8 mouse cellular contexts compared by ENCODE assay signal in the genomic region with DNA sequence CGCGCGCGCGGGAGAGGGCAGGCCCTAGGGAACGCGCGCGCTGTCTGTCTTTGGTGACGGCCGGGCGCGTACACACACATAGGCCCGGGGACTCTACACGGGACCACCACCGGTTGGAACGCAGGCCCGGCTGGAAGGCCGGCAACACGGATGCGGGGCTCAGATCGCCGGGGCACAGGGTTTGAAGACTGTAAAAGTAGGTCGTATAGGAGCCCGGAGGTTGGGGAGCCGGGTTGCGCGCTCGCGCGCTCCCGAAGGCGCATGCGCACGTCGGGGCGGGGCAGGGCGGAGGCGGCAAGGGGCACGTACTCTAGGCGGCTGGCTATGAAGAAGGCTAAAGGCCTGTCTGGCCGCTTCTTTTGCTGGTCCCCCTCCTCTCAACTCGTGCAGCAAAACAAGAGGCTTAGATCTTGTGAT. TPM values are rescaled to one million over a fixed set of nuclear protein-coding genes. Genes with fewer than 3 reads are reported as not detected.
A peak's percentile ranks its signal among the peaks of the same experiment; 100 is the strongest.
DNase-seq lines count a peak whose midpoint lies in the region; ATAC-seq and TF ChIP-seq lines count a peak whose summit lies in the region.

No protein-coding gene starts in this region.

- TF ChIP-seq POLR2A in brain, embryonic 14.5 days (IDR thresholded peaks at IDR 0.05; ENCODE audit: borderline replicate concordance, extremely low read depth, insufficient read depth, insufficient read length, poor library complexity, severe bottlenecking) = peak; percentile 59; the same call in 1 of the 2 replicates

- peak overlapping the region; percentile 100 for H3K9ac ChIP-seq in heart, embryonic 12.5 days
- peak overlapping the region; percentile 100 for H3K9ac ChIP-seq in liver, embryonic 12.5 days
- peak overlapping the region; percentile 93 for H3K9ac ChIP-seq in neural tube, embryonic 11.5 days (ENCODE audit: low read length)
- peak overlapping the region; percentile 100 for H3K9ac ChIP-seq in stomach, postnatal 0 days (ENCODE audit: low read length)

- peak overlapping the region; percentile 89 for H3K4me2 ChIP-seq in heart, embryonic 12.5 days
- peak overlapping the region; percentile 96 for H3K4me2 ChIP-seq in liver, embryonic 12.5 days
- H3K4me2 ChIP-seq in neural tube, embryonic 11.5 days (ENCODE audit: low read depth) = peak overlapping the region; percentile 60
- H3K4me2 ChIP-seq in stomach, postnatal 0 days (replicated peaks; ENCODE audit: low read depth) = peak overlapping the region; percentile 78

- TF ChIP-seq EP300 in stomach, postnatal 0 days (optimal IDR thresholded peaks at IDR 0.05) = peak; percentile 32

- H3K36me3 ChIP-seq in erythroblast, embryonic 14.5 days (ENCODE audit: control insufficient read depth) = peaks cover 45% of the 10 kb centered on the region
- H3K36me3 ChIP-seq in heart, embryonic 12.5 days = peaks cover 40% of the 10 kb centered on the region
- H3K36me3 ChIP-seq in liver, embryonic 12.5 days = peaks cover 55% of the 10 kb centered on the region
- peaks cover 9% of the 10 kb centered on the region for H3K36me3 ChIP-seq in neural tube, embryonic 11.5 days (ENCODE audit: control insufficient read depth, insufficient read depth, low read length)
- H3K36me3 ChIP-seq in stomach, postnatal 0 days (ENCODE audit: control insufficient read depth, insufficient read depth, low read length) = peaks cover 10% of the 10 kb centered on the region

- peak; percentile 94 for DNase-seq in CD4-positive helper T cell, adult 2 months (ENCODE audit: low read depth, low spot score)
- DNase-seq in brain, embryonic 14.5 days (ENCODE audit: low read depth) = peak; percentile 93
- DNase-seq in kidney, postnatal 10 days = peak; percentile 95
- peak; percentile 92 for DNase-seq in neural tube, embryonic 11.5 days (ENCODE audit: low spot score)
- DNase-seq in stomach, postnatal 0 days (ENCODE audit: low spot score) = peak; percentile 93

- peaks cover 6% of the 10 kb centered on the region; the same call in 1 of the 2 replicates for H3K27me3 ChIP-seq in erythroblast, embryonic 14.5 days (ENCODE audit: control insufficient read depth)
- H3K27me3 ChIP-seq in heart, embryonic 12.5 days (replicated peaks) = no peaks in the 10 kb centered on the region
- H3K27me3 ChIP-seq in liver, embryonic 12.5 days (replicated peaks) = no peaks in the 10 kb centered on the region
- H3K27me3 ChIP-seq in neural tube, embryonic 11.5 days (ENCODE audit: control insufficient read depth, insufficient read depth, low read length) = no peaks in the 10 kb centered on the region
- no peaks in the 10 kb centered on the region for H3K27me3 ChIP-seq in stomach, postnatal 0 days (ENCODE audit: control insufficient read depth, insufficient read depth, low read length)

- H3K4me1 ChIP-seq in erythroblast, embryonic 14.5 days (ENCODE audit: control insufficient read depth) = peaks cover 38% of the 10 kb centered on the region
- peaks cover 24% of the 10 kb centered on the region for H3K4me1 ChIP-seq in heart, embryonic 12.5 days (replicated peaks)
- H3K4me1 ChIP-seq in liver, embryonic 12.5 days = peaks cover 35% of the 10 kb centered on the region
- peaks cover 12% of the 10 kb centered on the region; the same call in 1 of the 2 replicates for H3K4me1 ChIP-seq in neural tube, embryonic 11.5 days (ENCODE audit: control insufficient read depth, insufficient read depth, low read length)
- peaks cover 10% of the 10 kb centered on the region; the same call in 1 of the 2 replicates for H3K4me1 ChIP-seq in stomach, postnatal 0 days (replicated peaks; ENCODE audit: control insufficient read depth, insufficient read depth)

- no peaks in the 10 kb centered on the region for H3K9me3 ChIP-seq in erythroblast, embryonic 14.5 days (ENCODE audit: control insufficient read depth, low read length)
- H3K9me3 ChIP-seq in heart, embryonic 12.5 days (replicated peaks) = no peaks in the 10 kb centered on the region
- H3K9me3 ChIP-seq in liver, embryonic 12.5 days (replicated peaks) = no peaks in the 10 kb centered on the region
- no peaks in the 10 kb centered on the region for H3K9me3 ChIP-seq in neural tube, embryonic 11.5 days (ENCODE audit: control insufficient read depth, low read length)
- no peaks in the 10 kb centered on the region for H3K9me3 ChIP-seq in stomach, postnatal 0 days (ENCODE audit: control insufficient read depth, low read length)

- H3K27ac ChIP-seq in heart, embryonic 12.5 days (ENCODE audit: poor library complexity, severe bottlenecking) = peak overlapping the region; percentile 98
- H3K27ac ChIP-seq in liver, embryonic 12.5 days = peak overlapping the region; percentile 95
- H3K27ac ChIP-seq in neural tube, embryonic 11.5 days (ENCODE audit: low read depth, low read length) = peak overlapping the region; percentile 97
- peak overlapping the region; percentile 99 for H3K27ac ChIP-seq in stomach, postnatal 0 days (replicated peaks)

- no peak for TF ChIP-seq CTCF in brain, embryonic 14.5 days (IDR thresholded peaks at IDR 0.05; ENCODE audit: borderline replicate concordance, extremely low read depth, insufficient read depth, insufficient read length)
- TF ChIP-seq CTCF in stomach, postnatal 0 days (IDR thresholded peaks at IDR 0.05; ENCODE audit: low read depth) = no peak

- under 1% methylated on average over 42 of the region's 43 CpGs for WGBS in heart, embryonic 12.5 days
- 1% methylated on average over 42 of the region's 43 CpGs for WGBS in liver, embryonic 12.5 days (ENCODE audit: insufficient replicate concordance)
- 0% methylated on average over 43 of the region's 43 CpGs for WGBS in neural tube, embryonic 11.5 days
- WGBS in stomach, postnatal 0 days = under 1% methylated on average over 36 of the region's 43 CpGs

- peak; percentile 78 for ATAC-seq in heart, embryonic 12.5 days (ENCODE audit: insufficient number of reproducible peaks, low FRiP score)
- peak; percentile 77 for ATAC-seq in liver, embryonic 12.5 days
- ATAC-seq in neural tube, embryonic 11.5 days (ENCODE audit: insufficient read depth, low FRiP score, low TSS enrichment) = peak; percentile 42
- ATAC-seq in stomach, postnatal 0 days (ENCODE audit: low FRiP score, low TSS enrichment) = peak; percentile 63

- peak overlapping the region; percentile 97 for H3K4me3 ChIP-seq in erythroblast, embryonic 14.5 days (replicated peaks)
- peak overlapping the region; percentile 97 for H3K4me3 ChIP-seq in heart, embryonic 12.5 days
- peak overlapping the region; percentile 99 for H3K4me3 ChIP-seq in liver, embryonic 12.5 days
- H3K4me3 ChIP-seq in neural tube, embryonic 11.5 days (ENCODE audit: low read depth, low read length) = peak overlapping the region; percentile 99
- peak overlapping the region; percentile 96 for H3K4me3 ChIP-seq in stomach, postnatal 0 days (ENCODE audit: low read depth, low read length)

RNA-seq across cellular contexts. Expression of gene Usf2, which starts 0.8 kb away (rescaled TPM):
- 165 and 170 TPM in 2 replicates for polyA plus RNA-seq in brain, embryonic 14.5 days (2012; rRNA removed)
- 30.7 and 40.4 TPM in 2 replicates for polyA plus RNA-seq in erythroblast, embryonic 14.5 days (2012)
- polyA plus RNA-seq in heart, embryonic 12.5 days (2016; fragmentation: Nextera tagmentation; extraction: Ambion mirVana) = 18.4 and 22.5 TPM in 2 replicates
- polyA plus RNA-seq in liver, embryonic 12.5 days (2016; fragmentation: Nextera tagmentation; extraction: Ambion mirVana) = 13.9 and 18.1 TPM in 2 replicates
- polyA plus RNA-seq in neural tube, embryonic 11.5 days (2014; fragmentation: Nextera tagmentation; extraction: Ambion mirVana) = 27.9 and 28.1 TPM in 2 replicates
- polyA plus RNA-seq in stomach, postnatal 0 days (2015; fragmentation: Nextera tagmentation; extraction: Ambion mirVana) = 12.0 and 14.2 TPM in 2 replicates

RNA-seq across cellular contexts. Expression of gene Hamp, which starts 13.5 kb away (rescaled TPM):
- polyA plus RNA-seq in brain, embryonic 14.5 days (2012; rRNA removed) = not detected in 2 replicates
- not detected in 2 replicates for polyA plus RNA-seq in erythroblast, embryonic 14.5 days (2012)
- not detected in 2 replicates for polyA plus RNA-seq in heart, embryonic 12.5 days (2016; fragmentation: Nextera tagmentation; extraction: Ambion mirVana)
- 0.38 TPM in 1 of 2 replicates, not detected in the other for polyA plus RNA-seq in liver, embryonic 12.5 days (2016; fragmentation: Nextera tagmentation; extraction: Ambion mirVana)
- not detected in 2 replicates for polyA plus RNA-seq in neural tube, embryonic 11.5 days (2014; fragmentation: Nextera tagmentation; extraction: Ambion mirVana)
- 0.45 and 1.6 TPM in 2 replicates for polyA plus RNA-seq in stomach, postnatal 0 days (2015; fragmentation: Nextera tagmentation; extraction: Ambion mirVana)

RNA-seq across cellular contexts. Expression of gene Lsr, which starts 15.9 kb away (rescaled TPM):
- polyA plus RNA-seq in brain, embryonic 14.5 days (2012; rRNA removed) = 19.8 TPM in 2 replicates
- 0.06 TPM in 1 of 2 replicates, not detected in the other for polyA plus RNA-seq in erythroblast, embryonic 14.5 days (2012)
- 13.1 and 13.8 TPM in 2 replicates for polyA plus RNA-seq in heart, embryonic 12.5 days (2016; fragmentation: Nextera tagmentation; extraction: Ambion mirVana)
- polyA plus RNA-seq in liver, embryonic 12.5 days (2016; fragmentation: Nextera tagmentation; extraction: Ambion mirVana) = 27.3 and 28.2 TPM in 2 replicates
- polyA plus RNA-seq in neural tube, embryonic 11.5 days (2014; fragmentation: Nextera tagmentation; extraction: Ambion mirVana) = 14.1 and 16.6 TPM in 2 replicates
- polyA plus RNA-seq in stomach, postnatal 0 days (2015; fragmentation: Nextera tagmentation; extraction: Ambion mirVana) = 101 and 111 TPM in 2 replicates

RNA-seq across cellular contexts. Expression of gene Fam187b, which starts 16.2 kb away (rescaled TPM):
- 0.37 and 0.42 TPM in 2 replicates for polyA plus RNA-seq in brain, embryonic 14.5 days (2012; rRNA removed)
- polyA plus RNA-seq in erythroblast, embryonic 14.5 days (2012) = not detected in 2 replicates
- 0.53 and 0.60 TPM in 2 replicates for polyA plus RNA-seq in heart, embryonic 12.5 days (2016; fragmentation: Nextera tagmentation; extraction: Ambion mirVana)
- polyA plus RNA-seq in liver, embryonic 12.5 days (2016; fragmentation: Nextera tagmentation; extraction: Ambion mirVana) = 1.9 and 2.8 TPM in 2 replicates
- polyA plus RNA-seq in neural tube, embryonic 11.5 days (2014; fragmentation: Nextera tagmentation; extraction: Ambion mirVana) = 0.32 and 0.93 TPM in 2 replicates
- 5.3 and 5.7 TPM in 2 replicates for polyA plus RNA-seq in stomach, postnatal 0 days (2015; fragmentation: Nextera tagmentation; extraction: Ambion mirVana)

RNA-seq across cellular contexts. Expression of gene Hamp2, which starts 32.9 kb away (rescaled TPM):
- not detected in 2 replicates for polyA plus RNA-seq in brain, embryonic 14.5 days (2012; rRNA removed)
- polyA plus RNA-seq in erythroblast, embryonic 14.5 days (2012) = not detected in 2 replicates
- polyA plus RNA-seq in heart, embryonic 12.5 days (2016; fragmentation: Nextera tagmentation; extraction: Ambion mirVana) = not detected in 2 replicates
- polyA plus RNA-seq in liver, embryonic 12.5 days (2016; fragmentation: Nextera tagmentation; extraction: Ambion mirVana) = not detected in 2 replicates
- not detected in 2 replicates for polyA plus RNA-seq in neural tube, embryonic 11.5 days (2014; fragmentation: Nextera tagmentation; extraction: Ambion mirVana)
- 0.52 and 0.54 TPM in 2 replicates for polyA plus RNA-seq in stomach, postnatal 0 days (2015; fragmentation: Nextera tagmentation; extraction: Ambion mirVana)

Comparison
In these comparisons a context has a peak if more than half of its experiments do, and no peak if none do; other contexts are left out.
1. Peak in every context shown above with its lines: DNase-seq, ATAC-seq, H3K4me3 ChIP-seq and H3K27ac ChIP-seq.
2. RNA of gene Lsr, which starts 15.9 kb away (polyA plus RNA-seq): 101 to 111 TPM in stomach, postnatal 0 days, 27.3 to 28.2 TPM in liver, embryonic 12.5 days, 19.8 TPM in brain, embryonic 14.5 days, 14.1 to 16.6 TPM in neural tube, embryonic 11.5 days and 13.1 to 13.8 TPM in heart, embryonic 12.5 days; 0.06 TPM in erythroblast, embryonic 14.5 days; every median in the first group is over 10 times any median in the second.